In the genomic region with DNA sequence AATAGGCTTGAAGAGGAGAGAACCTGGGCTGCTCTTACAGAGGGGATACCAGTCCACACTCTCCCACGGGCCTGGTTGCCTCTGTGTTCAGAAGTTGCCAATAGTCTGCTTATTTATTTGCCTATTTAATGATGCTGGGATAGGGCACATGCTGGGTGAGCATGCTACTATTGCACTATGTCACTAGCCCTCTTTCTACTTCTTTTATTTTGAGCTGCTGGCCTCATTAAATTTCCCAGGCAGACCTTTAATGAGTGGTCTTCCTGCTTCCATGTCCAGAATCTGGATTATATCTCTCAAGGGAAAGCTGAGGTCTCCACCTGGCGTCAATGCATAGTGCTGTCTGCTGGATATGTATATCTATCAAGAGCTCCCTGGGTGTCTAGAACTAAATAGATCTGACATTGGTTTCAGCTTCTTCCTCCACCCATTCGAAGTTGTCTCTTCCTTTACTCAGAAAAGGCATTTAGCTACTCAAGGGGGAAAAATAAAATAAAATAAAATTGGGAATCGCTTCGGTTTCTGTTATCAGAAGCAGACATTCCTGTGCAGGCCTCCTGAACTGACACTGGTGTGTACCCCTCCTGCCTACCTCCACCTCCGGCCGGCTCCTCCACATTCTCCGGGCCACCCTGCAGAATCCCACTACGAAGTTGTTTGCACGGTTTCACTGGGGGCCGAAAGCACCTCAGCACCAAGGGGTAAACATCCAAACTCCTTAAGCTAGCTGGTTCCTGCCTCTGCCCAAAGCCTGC, we compare ENCODE assay signal across 7 mouse cellular contexts. TPM values are rescaled to one million over a fixed set of nuclear protein-coding genes. Genes with fewer than 3 reads are reported as not detected.
A peak's percentile ranks its signal among the peaks of the same experiment; 100 is the strongest.
DNase-seq lines count a peak whose midpoint lies in the region; ATAC-seq and TF ChIP-seq lines count a peak whose summit lies in the region.

No protein-coding gene starts in this region.

- ATAC-seq in neural tube, embryonic 11.5 days (ENCODE audit: insufficient read depth, low FRiP score, low TSS enrichment): peak; percentile 72
- ATAC-seq in limb, embryonic 14.5 days (ENCODE audit: low FRiP score, low read depth): peak; percentile 20
- no peak for ATAC-seq in stomach, postnatal 0 days (ENCODE audit: low FRiP score, low TSS enrichment)

- TF ChIP-seq EP300 in stomach, postnatal 0 days (optimal IDR thresholded peaks at IDR 0.05): no peak

- no peak for TF ChIP-seq CTCF in embryonic fibroblast, embryonic 13.5 days (IDR thresholded peaks at IDR 0.05; ENCODE audit: borderline replicate concordance, insufficient read depth, low read length)
- peak; percentile 55 for TF ChIP-seq CTCF in stomach, postnatal 0 days (IDR thresholded peaks at IDR 0.05; ENCODE audit: low read depth)

- WGBS in neural tube, embryonic 11.5 days: 19% methylated on average over 11 of the region's 11 CpGs
- 9% methylated on average over 11 of the region's 11 CpGs for WGBS in limb, embryonic 14.5 days
- 7% methylated on average over 11 of the region's 11 CpGs for WGBS in stomach, postnatal 0 days

- no peak; the same call in 1 of the 2 replicates for TF ChIP-seq POLR2A in embryonic fibroblast, embryonic 13.5 days (IDR thresholded peaks at IDR 0.05; ENCODE audit: low read depth, low read length)
- no peak for TF ChIP-seq POLR2A in limb, embryonic 14.5 days (IDR thresholded peaks at IDR 0.05; ENCODE audit: borderline replicate concordance, extremely low read depth, insufficient read depth, insufficient read length)

- H3K27me3 ChIP-seq in neural tube, embryonic 11.5 days (ENCODE audit: control insufficient read depth, insufficient read depth, low read length): no peaks in the 10 kb centered on the region
- no peaks in the 10 kb centered on the region for H3K27me3 ChIP-seq in limb, embryonic 14.5 days (ENCODE audit: control insufficient read depth, insufficient read depth, low read length)
- no peaks in the 10 kb centered on the region for H3K27me3 ChIP-seq in stomach, postnatal 0 days (ENCODE audit: control insufficient read depth, insufficient read depth, low read length)

- peak overlapping the region; percentile 78 for H3K4me2 ChIP-seq in neural tube, embryonic 11.5 days (ENCODE audit: low read depth)
- peak overlapping the region; percentile 51 for H3K4me2 ChIP-seq in limb, embryonic 14.5 days (replicated peaks; ENCODE audit: low read depth, low read length, severe bottlenecking)
- H3K4me2 ChIP-seq in stomach, postnatal 0 days (replicated peaks; ENCODE audit: low read depth): peak overlapping the region; percentile 71

- 0 out of 2 replicates have a peak, but pooled peaks cover 3% of the 10 kb centered on the region for H3K4me1 ChIP-seq in neural tube, embryonic 11.5 days (ENCODE audit: control insufficient read depth, insufficient read depth, low read length)
- 0 out of 2 replicates have a peak, but pooled peaks cover 3% of the 10 kb centered on the region for H3K4me1 ChIP-seq in embryonic fibroblast, embryonic 13.5 days (ENCODE audit: control insufficient read depth, insufficient read depth, low read length)
- peaks cover 22% of the 10 kb centered on the region for H3K4me1 ChIP-seq in limb, embryonic 14.5 days (ENCODE audit: control insufficient read depth, insufficient read depth, low read length)
- peaks cover 5% of the 10 kb centered on the region; the same call in 1 of the 2 replicates for H3K4me1 ChIP-seq in stomach, postnatal 0 days (replicated peaks; ENCODE audit: control insufficient read depth, insufficient read depth)

- no peaks in the 10 kb centered on the region for H3K9me3 ChIP-seq in neural tube, embryonic 11.5 days (ENCODE audit: control insufficient read depth, low read length)
- H3K9me3 ChIP-seq in limb, embryonic 14.5 days (ENCODE audit: control insufficient read depth, low read length): no peaks in the 10 kb centered on the region
- no peaks in the 10 kb centered on the region for H3K9me3 ChIP-seq in stomach, postnatal 0 days (ENCODE audit: control insufficient read depth, low read length)

- H3K36me3 ChIP-seq in neural tube, embryonic 11.5 days (ENCODE audit: control insufficient read depth, insufficient read depth, low read length): no peaks in the 10 kb centered on the region
- no peaks in the 10 kb centered on the region; the same call in 1 of the 2 replicates for H3K36me3 ChIP-seq in limb, embryonic 14.5 days (ENCODE audit: control insufficient read depth, insufficient read depth, low read length)
- no peaks in the 10 kb centered on the region for H3K36me3 ChIP-seq in stomach, postnatal 0 days (ENCODE audit: control insufficient read depth, insufficient read depth, low read length)

- no peak for DNase-seq in neural tube, embryonic 11.5 days (ENCODE audit: low spot score)
- DNase-seq in neural tube, embryonic 10.5 days (ENCODE audit: extremely low spot score, low spot score): no peak
- no peak for DNase-seq in limb, embryonic 14.5 days (ENCODE audit: low spot score)
- no peak for DNase-seq in stomach, postnatal 0 days (ENCODE audit: low spot score)
- no peak for DNase-seq in right cerebral cortex, postnatal 36 days (ENCODE audit: low spot score in 2 of 2)
- no peak for DNase-seq in thymus, postnatal 14 days

- H3K9ac ChIP-seq in neural tube, embryonic 11.5 days (ENCODE audit: low read length): peak overlapping the region; percentile 47
- peak overlapping the region; percentile 67 for H3K9ac ChIP-seq in limb, embryonic 14.5 days (ENCODE audit: low read depth, low read length, severe bottlenecking)
- H3K9ac ChIP-seq in stomach, postnatal 0 days (ENCODE audit: low read length): peak overlapping the region; percentile 65

- H3K27ac ChIP-seq in neural tube, embryonic 11.5 days (ENCODE audit: low read depth, low read length): no peak overlapping the region
- H3K27ac ChIP-seq in embryonic fibroblast, embryonic 13.5 days (ENCODE audit: insufficient read depth, low read length): no peak overlapping the region
- peak overlapping the region; percentile 73 for H3K27ac ChIP-seq in limb, embryonic 14.5 days (replicated peaks; ENCODE audit: low read depth, low read length)
- H3K27ac ChIP-seq in stomach, postnatal 0 days (replicated peaks): peak overlapping the region; percentile 25; the same call in 1 of the 2 replicates

- H3K4me3 ChIP-seq in neural tube, embryonic 11.5 days (ENCODE audit: low read depth, low read length): peak overlapping the region; percentile 57
- H3K4me3 ChIP-seq in embryonic fibroblast, embryonic 13.5 days (ENCODE audit: insufficient read depth, low read length): peak overlapping the region; percentile 57
- peak overlapping the region; percentile 55 for H3K4me3 ChIP-seq in limb, embryonic 14.5 days (replicated peaks; ENCODE audit: low read length)
- peak overlapping the region; percentile 61 for H3K4me3 ChIP-seq in stomach, postnatal 0 days (ENCODE audit: low read depth, low read length)

RNA-seq across cellular contexts. Expression of a gene that starts 0.5 kb away (rescaled TPM):
- polyA plus RNA-seq in neural tube, embryonic 11.5 days (2014; fragmentation: Nextera tagmentation; extraction: Ambion mirVana): 10.7 and 11.0 TPM in 2 replicates
- polyA plus RNA-seq in embryonic fibroblast, embryonic 13.5 days (2011; ENCODE audit: insufficient read length, low read depth, missing spikeins): 16.4 and 17.6 TPM in 2 replicates
- polyA plus RNA-seq in limb, embryonic 14.5 days (2012; rRNA removed): 18.5 and 20.0 TPM in 2 replicates
- 21.6 and 23.7 TPM in 2 replicates for polyA plus RNA-seq in limb, embryonic 14.5 days (2014; fragmentation: Nextera tagmentation; extraction: Ambion mirVana)
- 33.8 and 34.1 TPM in 2 replicates for polyA plus RNA-seq in stomach, postnatal 0 days (2015; fragmentation: Nextera tagmentation; extraction: Ambion mirVana)

RNA-seq across cellular contexts. Expression of a gene that starts 46.5 kb away (rescaled TPM):
- 0.54 and 0.64 TPM in 2 replicates for polyA plus RNA-seq in neural tube, embryonic 11.5 days (2014; fragmentation: Nextera tagmentation; extraction: Ambion mirVana)
- not detected in 2 replicates for polyA plus RNA-seq in embryonic fibroblast, embryonic 13.5 days (2011; ENCODE audit: insufficient read length, low read depth, missing spikeins)
- 0.96 and 1.3 TPM in 2 replicates for polyA plus RNA-seq in limb, embryonic 14.5 days (2012; rRNA removed)
- polyA plus RNA-seq in limb, embryonic 14.5 days (2014; fragmentation: Nextera tagmentation; extraction: Ambion mirVana): 1.1 and 1.5 TPM in 2 replicates
- polyA plus RNA-seq in stomach, postnatal 0 days (2015; fragmentation: Nextera tagmentation; extraction: Ambion mirVana): 1.1 and 1.2 TPM in 2 replicates

Comparison
In these comparisons a context has a peak if more than half of its experiments do, and no peak if none do; other contexts are left out.
1. H3K27ac ChIP-seq: peak in limb, embryonic 14.5 days (single experiment) and stomach, postnatal 0 days (single experiment); none in neural tube, embryonic 11.5 days (single experiment) and embryonic fibroblast, embryonic 13.5 days (single experiment).
2. Peak in every context shown above with its lines, with median percentiles within 50 percentile points of each other: H3K4me2 ChIP-seq, H3K4me3 ChIP-seq and H3K9ac ChIP-seq.